Mouse (Mus musculus) Muller cell, postnatal 12 days (primary cell): ENCODE measurements around the gene Cenpf.

Source experiments
- DNase-seq: peaks from one replicate; pipeline ENCODE4 v3.0.0-alpha.2; 2015; ENCODE audit errors: inconsistent ontology term

The Cenpf gene

GRCm38 (mm10) chr1:189631906-189632675, 55.8 kb downstream of the Cenpf start:
- no peak for DNase-seq

- DNase-seq, result no peak
Measured at GRCm38 (mm10) chr1:189630026-189630425, 57.9 kb downstream of the Cenpf start.

GRCm38 (mm10) chr1:189627976-189628768, 59.7 kb downstream of the Cenpf start:
- peak; percentile 45 for DNase-seq

GRCm38 (mm10) chr1:189624756-189625155, 63.1 kb downstream of the Cenpf start:
- DNase-seq, result peak; percentile 59

GRCm38 (mm10) chr1:189618970-189619740, 68.7 kb downstream of the Cenpf start:
- no peak for DNase-seq

- no peak for DNase-seq
Measured at GRCm38 (mm10) chr1:189617381-189617780, 70.5 kb downstream of the Cenpf start.

- no peak for DNase-seq
Measured at GRCm38 (mm10) chr1:189615246-189615645, 72.6 kb downstream of the Cenpf start.

GRCm38 (mm10) chr1:189613076-189613475, 74.8 kb downstream of the Cenpf start:
- DNase-seq, result no peak

- DNase-seq, result no peak
Measured at GRCm38 (mm10) chr1:189611775-189612174, 76.1 kb downstream of the Cenpf start.

- DNase-seq, result no peak
Measured at GRCm38 (mm10) chr1:189608640-189609039, 79.2 kb downstream of the Cenpf start.

GRCm38 (mm10) chr1:189608039-189608438, 79.8 kb downstream of the Cenpf start:
- no peak for DNase-seq

GRCm38 (mm10) chr1:189605598-189606126, 82.2 kb downstream of the Cenpf start:
- DNase-seq, result no peak

- no peak for DNase-seq
Measured at GRCm38 (mm10) chr1:189597096-189597495, 90.8 kb downstream of the Cenpf start.
